Mouse (Mus musculus) neural tube, embryonic 12.5 days (tissue): ENCODE measurements at regions not wholly inside any gene's neighbourhood (a gene's known extent, or its start where the extent isn't known, plus 50 kb on each side); places are given as distances from the start of the nearest gene placed in this dataset.
"Not testable (repeated sequence)": the region's sequence is repeated elsewhere in the genome, so short reads cannot be mapped to it uniquely, and the experiment has no call there.

Experiments
- ATAC-seq: fragments of 200-750 bp; cut with Nextera tagmentation; 2 replicates; pipeline ENCODE4 v1.8.0; 2017; ENCODE audit warnings: low read depth, mild to moderate bottlenecking, moderate TSS enrichment, moderate library complexity; ENCODE audit not compliant: low FRiP score
- H3K27ac ChIP-seq: fragments of 300-500 bp; sonication (generic); 2 replicates; pipeline ENCODE4 v1.5.1; 2016
- H3K27me3 ChIP-seq: fragments of 300-500 bp; sonication (generic); replicated peaks from 2 replicates; pipeline ENCODE4 v1.6.1; 2016; ENCODE audit warnings: mild to moderate bottlenecking
- H3K36me3 ChIP-seq: fragments of 300-500 bp; sonication (generic); 2 replicates; pipeline ENCODE4 v1.6.1; 2016; ENCODE audit warnings: mild to moderate bottlenecking
- H3K4me1 ChIP-seq: fragments of 300-500 bp; sonication (generic); 2 replicates; pipeline ENCODE4 v1.6.1; 2016
- H3K4me2 ChIP-seq: fragments of 300-500 bp; sonication (generic); replicated peaks from 2 replicates; pipeline ENCODE4 v1.6.1; 2016; ENCODE audit warnings: mild to moderate bottlenecking
- H3K4me3 ChIP-seq: fragments of 300-500 bp; sonication (generic); 2 replicates; pipeline ENCODE4 v1.5.1; 2016
- H3K9ac ChIP-seq: fragments of 300-500 bp; sonication (generic); 2 replicates; pipeline ENCODE4 v1.6.1; 2016; ENCODE audit warnings: mild to moderate bottlenecking
- H3K9me3 ChIP-seq: fragments of 300-500 bp; sonication (generic); 2 replicates; pipeline ENCODE4 v1.6.1; 2016; ENCODE audit warnings: mild to moderate bottlenecking
- WGBS: fragments of 180-500 bp; shearing (Covaris S2); methylation state at CpG from one replicate; pipeline ENCODE4 v1.1.7; 2016; 5-methylcytosine and 5-hydroxymethylcytosine counted together

- Histone ChIP-seq H3K4me3 (no peak overlapping the region), H3K9ac (no peak overlapping the region), H3K27me3 (no peaks in the 10 kb centered on the region), H3K4me1 (no peaks in the 10 kb centered on the region), H3K36me3 (no peaks in the 10 kb centered on the region), H3K27ac (no peak overlapping the region), H3K4me2 (no peak overlapping the region), H3K9me3 (no peaks in the 10 kb centered on the region)
- ATAC-seq: no peak
- WGBS: 88% methylated on average over 5 of the region's 5 CpGs
Observed at GRCm38 (mm10) chr2:149283274-149283673, 121.6 kb upstream of the Cst10 start.

GRCm38 (mm10) chr2:149284199-149284598, 120.7 kb upstream of the Cst10 start:
- H3K36me3 ChIP-seq: no peaks in the 10 kb centered on the region
- no peak overlapping the region for H3K4me2 ChIP-seq
- H3K9ac ChIP-seq: no peak overlapping the region
- H3K27me3 ChIP-seq: no peaks in the 10 kb centered on the region
- H3K4me1 ChIP-seq: no peaks in the 10 kb centered on the region
- no peak for ATAC-seq
- no peaks in the 10 kb centered on the region for H3K9me3 ChIP-seq
- WGBS: 66% methylated on average over 1 of the region's 1 CpGs
- H3K27ac ChIP-seq: no peak overlapping the region
- H3K4me3 ChIP-seq: no peak overlapping the region

- not testable (repeated sequence) for H3K9ac ChIP-seq, H3K27ac ChIP-seq, H3K4me3 ChIP-seq, H3K27me3 ChIP-seq, H3K4me1 ChIP-seq, ATAC-seq, H3K9me3 ChIP-seq, H3K36me3 ChIP-seq, H3K4me2 ChIP-seq
- WGBS: 94% methylated on average over 2 of the region's 2 CpGs
Observed at GRCm38 (mm10) chr2:149296936-149297335, 107.9 kb upstream of the Cst10 start.

GRCm38 (mm10) chr2:149305553-149305952, 99.3 kb upstream of the Cst10 start:
- Histone ChIP-seq H3K4me3 (no peak overlapping the region), H3K27me3 (no peaks in the 10 kb centered on the region), H3K9me3 (peaks cover 16% of the 10 kb centered on the region), H3K27ac (no peak overlapping the region), H3K36me3 (no peaks in the 10 kb centered on the region), H3K4me2 (no peak overlapping the region), H3K4me1 (no peaks in the 10 kb centered on the region), H3K9ac (no peak overlapping the region)
- ATAC-seq: no peak
- WGBS: 86% methylated on average over 1 of the region's 1 CpGs

- no peaks in the 10 kb centered on the region for H3K9me3 ChIP-seq
- H3K4me3 ChIP-seq: no peak overlapping the region
- no peak overlapping the region for H3K27ac ChIP-seq
- WGBS: 19% methylated on average over 3 of the region's 3 CpGs
- peak; percentile 82 for ATAC-seq
- no peak overlapping the region for H3K4me2 ChIP-seq
- H3K4me1 ChIP-seq: no peaks in the 10 kb centered on the region
- no peak overlapping the region for H3K9ac ChIP-seq
- no peaks in the 10 kb centered on the region for H3K27me3 ChIP-seq
- H3K36me3 ChIP-seq: no peaks in the 10 kb centered on the region
Observed at GRCm38 (mm10) chr2:149350239-149350811, 54.5 kb upstream of the Cst10 start.
